Mouse (Mus musculus) cerebellum, postnatal 36 days (tissue): ENCODE data around the gene Ppm1f.
"Not testable (repeated sequence)": the region's sequence is repeated elsewhere in the genome, so short reads cannot be mapped to it uniquely, and the experiment has no call there.

ENCODE experiments used
- DNase-seq, 2 experiments: peaks; one replicate each; pipeline ENCODE4 v3.0.0; 2021 to 2022; ENCODE audit warnings: mixed read lengths in 2 of 2

Ppm1f gene

GRCm38 (mm10) chr16:16911641-16912597, 15.7 kb downstream of the Ppm1f start:
- DNase-seq: peak; percentile 71 to 73

- DNase-seq: no peak
Measured at GRCm38 (mm10) chr16:16913440-16913839, 17.2 kb downstream of the Ppm1f start.

DNA sequence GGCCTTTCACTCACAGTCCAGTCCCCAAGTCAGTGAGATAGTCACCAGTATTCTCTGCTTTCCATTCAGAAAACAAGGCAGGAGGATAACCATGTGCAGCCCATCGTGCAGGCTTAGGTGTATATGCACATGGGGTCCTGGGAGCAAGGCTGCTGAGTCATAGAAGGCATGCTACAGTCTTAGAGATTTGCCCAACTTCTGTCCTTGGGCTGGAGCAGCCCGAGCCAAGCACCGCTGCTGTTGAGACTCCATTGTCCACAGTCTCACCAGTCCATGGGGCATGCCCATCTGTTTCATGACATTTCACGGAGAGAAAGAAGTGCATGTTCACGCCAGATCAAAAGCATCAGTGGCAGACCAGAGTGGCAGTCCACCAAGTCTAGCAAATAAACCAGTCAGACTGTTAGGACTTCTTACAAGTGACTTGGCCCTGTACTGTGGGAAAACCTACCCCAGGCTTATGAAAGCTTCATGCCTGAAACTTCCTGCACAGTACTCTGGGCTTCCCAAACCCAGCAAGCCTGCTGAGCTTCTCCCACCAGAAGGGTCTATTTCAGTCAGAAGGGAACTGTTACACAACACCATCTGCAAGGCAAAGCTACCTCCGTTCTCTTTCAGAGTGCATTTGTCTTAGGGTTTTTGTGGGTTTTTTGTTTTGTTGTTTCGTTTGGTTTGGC, 22.3 kb downstream of the Ppm1f start:
- no peak for DNase-seq

DNA sequence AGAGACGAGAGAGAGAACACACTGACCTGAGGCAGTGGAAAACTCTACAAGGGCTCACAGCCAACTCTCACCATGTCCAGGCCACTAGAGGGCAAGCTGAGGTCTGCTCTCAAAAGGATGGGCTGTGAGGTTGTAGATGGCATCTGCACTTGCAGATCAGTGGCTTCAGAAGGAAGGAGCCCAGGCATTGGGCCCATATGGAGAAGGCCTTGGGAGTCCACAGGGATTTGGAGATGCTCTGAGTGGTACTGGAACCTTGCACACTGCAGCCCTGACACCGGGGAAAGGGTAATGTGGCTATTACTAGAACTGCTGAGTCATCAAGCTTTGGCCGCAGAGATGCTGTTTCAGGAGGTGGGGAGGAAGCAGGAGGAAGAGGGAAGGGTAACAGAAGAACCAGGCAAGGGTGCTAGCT, 24.8 kb downstream of the Ppm1f start:
- peak; percentile 38 to 39 for DNase-seq

- no peak for DNase-seq
Measured at GRCm38 (mm10) chr16:16924481-16924880, 28.2 kb downstream of the Ppm1f start.

GRCm38 (mm10) chr16:16926536-16926935, 30.3 kb downstream of the Ppm1f start:
- DNase-seq: no peak

GRCm38 (mm10) chr16:16928908-16929307, 32.6 kb downstream of the Ppm1f start:
- DNase-seq: not testable (repeated sequence)

GRCm38 (mm10) chr16:16930326-16930725, 34.1 kb downstream of the Ppm1f start:
- no peak for DNase-seq

- DNase-seq: peak in 1 of 2 experiments; percentile 31
Measured at GRCm38 (mm10) chr16:16930810-16931296, 34.6 kb downstream of the Ppm1f start.

DNA sequence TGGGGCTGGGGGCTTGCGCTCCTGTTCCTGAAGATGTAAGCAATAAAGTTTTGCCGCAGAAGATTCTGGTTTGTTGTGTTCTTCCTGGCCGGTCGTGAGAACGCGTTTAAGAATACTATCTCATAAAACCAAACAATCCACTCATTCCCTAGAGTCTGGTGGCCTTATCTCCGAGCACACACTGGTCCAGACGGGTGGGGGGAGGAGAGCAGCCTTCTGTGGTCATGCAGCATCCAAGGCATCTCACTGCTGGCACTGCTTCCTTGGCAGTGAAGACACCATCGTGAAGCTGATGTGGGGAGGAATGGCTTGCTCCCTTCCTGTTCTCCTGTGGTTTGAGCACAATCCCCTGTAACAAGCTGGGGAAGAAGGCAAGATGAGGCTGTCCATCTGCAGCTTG, 43.3 kb downstream of the Ppm1f start:
- no peak for DNase-seq

- DNase-seq: no peak
Measured at GRCm38 (mm10) chr16:16941078-16941477, 44.8 kb downstream of the Ppm1f start.

GRCm38 (mm10) chr16:16958575-16958974, 62.3 kb downstream of the Ppm1f start:
- no peak for DNase-seq

DNA sequence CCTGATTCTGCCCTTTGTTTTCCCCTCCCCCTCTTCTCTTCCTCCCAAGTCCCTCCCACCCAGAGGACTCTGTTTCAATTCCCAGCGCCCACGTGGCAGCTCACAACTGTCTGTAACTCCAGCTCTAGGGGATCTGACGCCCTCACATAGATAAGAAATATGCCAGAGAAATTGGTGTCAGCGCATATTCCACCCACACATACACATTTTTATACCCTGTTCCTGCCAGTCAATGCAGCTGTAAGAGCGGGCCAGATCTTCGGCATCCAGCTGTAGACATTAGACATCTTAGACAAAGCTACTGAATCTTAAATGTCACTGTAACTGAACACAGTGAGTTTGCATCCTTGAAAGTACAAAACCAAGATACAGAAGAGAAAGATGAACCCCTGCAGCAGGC, 63.6 kb downstream of the Ppm1f start:
- DNase-seq: no peak

- no peak for DNase-seq
Measured at GRCm38 (mm10) chr16:16965149-16965548, 68.9 kb downstream of the Ppm1f start.

DNA sequence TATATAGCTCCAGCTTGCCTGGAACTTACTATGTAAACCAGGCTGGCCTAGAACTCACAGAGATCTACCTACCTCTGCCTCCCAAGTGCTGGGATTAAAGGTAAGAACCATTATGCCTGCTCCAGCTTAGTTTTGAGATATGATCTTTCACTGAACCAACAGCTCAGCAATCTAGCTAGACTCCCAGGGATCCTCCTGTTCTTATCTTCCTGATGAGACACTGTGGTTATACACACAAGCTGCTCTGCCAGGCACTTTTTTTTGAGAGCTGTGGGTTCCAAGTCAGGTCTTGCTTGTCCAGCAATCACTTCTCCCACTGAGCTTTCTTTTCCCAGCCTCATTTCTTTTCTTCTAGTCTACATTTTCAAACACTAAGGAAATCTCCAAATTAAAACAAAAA, 70.0 kb downstream of the Ppm1f start:
- no peak for DNase-seq
